Mouse (Mus musculus): ENCODE measurements around the gene Grap. TPM values are rescaled to one million over a fixed set of nuclear protein-coding genes. Genes with fewer than 3 reads are reported as not detected.

Gene Grap
- total and polyA plus RNA-seq, 2 experiments from 2014 or later: 5.6 to 6.9 TPM

GRCm38 (mm10) chr11:61679091-61679866 lies 26.2 kb downstream of the Grap start:
- H3K27ac ChIP-seq (ENCODE audit: low read depth, low read length): no peak overlapping the region
- H3K9me3 ChIP-seq (ENCODE audit: low read length): no peaks in the 10 kb centered on the region
- no peak for TF ChIP-seq CTCF (IDR thresholded peaks at IDR 0.05; ENCODE audit: low read depth)
- H3K4me1 ChIP-seq (ENCODE audit: insufficient read depth): no peaks in the 10 kb centered on the region
- peaks cover 14% of the 10 kb centered on the region; the same call in 1 of the 2 replicates for H3K27me3 ChIP-seq (ENCODE audit: insufficient read depth, low read length)
- ATAC-seq (no peak), DNase-seq (no peak)
- H3K36me3 ChIP-seq (ENCODE audit: insufficient read depth): no peaks in the 10 kb centered on the region
- no peak overlapping the region for H3K9ac ChIP-seq
- 77% methylated on average over 4 of the region's 4 CpGs for WGBS
- H3K4me3 ChIP-seq (ENCODE audit: low read depth, low read length): no peak overlapping the region
- H3K4me2 ChIP-seq (ENCODE audit: low read depth): no peak overlapping the region

- Histone ChIP-seq H3K4me2 (ENCODE audit: low read depth) (peak within 1 kb of the TSS; percentile 45), H3K27me3 (ENCODE audit: insufficient read depth, low read length) (peaks cover 25% of the 10 kb centered on the region), H3K9ac (no peak within 1 kb of the TSS), H3K4me3 (ENCODE audit: low read depth, low read length) (peak within 1 kb of the TSS; percentile 32), H3K9me3 (ENCODE audit: low read length) (no peaks in the 10 kb centered on the region), H3K27ac (ENCODE audit: low read depth, low read length) (no peak within 1 kb of the TSS), H3K4me1 (ENCODE audit: insufficient read depth) (no peaks in the 10 kb centered on the region), H3K36me3 (ENCODE audit: insufficient read depth) (no peaks in the 10 kb centered on the region)
- ATAC-seq: no peak
- WGBS: 2% methylated on average over 76 of the region's 76 CpGs
- TF ChIP-seq CTCF (IDR thresholded peaks at IDR 0.05; ENCODE audit: low read depth): no peak
- no peak for DNase-seq
Measured at GRCm38 (mm10) chr11:61683907-61684731, 31.1 kb downstream of the Grap start, which contains the start of gene Fam83g. Gene Fam83g, plus strand, starts transcription at chr11:61684091.

GRCm38 (mm10) chr11:61685119-61685725 lies 32.2 kb downstream of the Grap start:
- no peak overlapping the region for H3K4me2 ChIP-seq (ENCODE audit: low read depth)
- no peak overlapping the region for H3K27ac ChIP-seq (ENCODE audit: low read depth, low read length)
- H3K36me3 ChIP-seq (ENCODE audit: insufficient read depth): no peaks in the 10 kb centered on the region
- no peak for TF ChIP-seq CTCF (IDR thresholded peaks at IDR 0.05; ENCODE audit: low read depth)
- H3K4me3 ChIP-seq (ENCODE audit: low read depth, low read length): no peak overlapping the region
- no peaks in the 10 kb centered on the region for H3K4me1 ChIP-seq (ENCODE audit: insufficient read depth)
- 79% methylated on average over 8 of the region's 8 CpGs for WGBS
- H3K27me3 ChIP-seq (ENCODE audit: insufficient read depth, low read length): peaks cover 25% of the 10 kb centered on the region
- ATAC-seq (no peak), DNase-seq (no peak)
- no peak overlapping the region for H3K9ac ChIP-seq
- no peaks in the 10 kb centered on the region for H3K9me3 ChIP-seq (ENCODE audit: low read length)

- no peaks in the 10 kb centered on the region for H3K36me3 ChIP-seq (ENCODE audit: insufficient read depth)
- peaks cover 25% of the 10 kb centered on the region for H3K27me3 ChIP-seq (ENCODE audit: insufficient read depth, low read length)
- no peak for ATAC-seq
- no peaks in the 10 kb centered on the region for H3K9me3 ChIP-seq (ENCODE audit: low read length)
- WGBS: 80% methylated on average over 2 of the region's 2 CpGs
- H3K27ac ChIP-seq (ENCODE audit: low read depth, low read length): no peak overlapping the region
- H3K4me1 ChIP-seq (ENCODE audit: insufficient read depth): no peaks in the 10 kb centered on the region
- no peak for TF ChIP-seq CTCF (IDR thresholded peaks at IDR 0.05; ENCODE audit: low read depth)
- H3K9ac ChIP-seq: no peak overlapping the region
- DNase-seq: no peak
- no peak overlapping the region for H3K4me3 ChIP-seq (ENCODE audit: low read depth, low read length)
- no peak overlapping the region for H3K4me2 ChIP-seq (ENCODE audit: low read depth)
Measured at GRCm38 (mm10) chr11:61686141-61686540, 33.1 kb downstream of the Grap start.

GRCm38 (mm10) chr11:61686906-61687453 lies 33.9 kb downstream of the Grap start:
- no peaks in the 10 kb centered on the region for H3K9me3 ChIP-seq (ENCODE audit: low read length)
- TF ChIP-seq CTCF (IDR thresholded peaks at IDR 0.05; ENCODE audit: low read depth): no peak
- WGBS: 48% methylated on average over 10 of the region's 10 CpGs
- no peaks in the 10 kb centered on the region for H3K4me1 ChIP-seq (ENCODE audit: insufficient read depth)
- no peaks in the 10 kb centered on the region for H3K36me3 ChIP-seq (ENCODE audit: insufficient read depth)
- H3K4me2 ChIP-seq (ENCODE audit: low read depth): no peak overlapping the region
- no peak overlapping the region for H3K27ac ChIP-seq (ENCODE audit: low read depth, low read length)
- H3K4me3 ChIP-seq (ENCODE audit: low read depth, low read length): no peak overlapping the region
- ATAC-seq (no peak), DNase-seq (no peak)
- H3K9ac ChIP-seq: no peak overlapping the region
- H3K27me3 ChIP-seq (ENCODE audit: insufficient read depth, low read length): peaks cover 25% of the 10 kb centered on the region

GRCm38 (mm10) chr11:61687595-61687994 lies 34.5 kb downstream of the Grap start:
- no peaks in the 10 kb centered on the region for H3K9me3 ChIP-seq (ENCODE audit: low read length)
- TF ChIP-seq CTCF (IDR thresholded peaks at IDR 0.05; ENCODE audit: low read depth): no peak
- H3K36me3 ChIP-seq (ENCODE audit: insufficient read depth): no peaks in the 10 kb centered on the region
- H3K4me1 ChIP-seq (ENCODE audit: insufficient read depth): no peaks in the 10 kb centered on the region
- H3K27me3 ChIP-seq (ENCODE audit: insufficient read depth, low read length): peaks cover 25% of the 10 kb centered on the region
- no peak for ATAC-seq
- H3K4me2 ChIP-seq (ENCODE audit: low read depth): no peak overlapping the region
- WGBS: 67% methylated on average over 2 of the region's 2 CpGs
- H3K4me3 ChIP-seq (ENCODE audit: low read depth, low read length): no peak overlapping the region
- H3K27ac ChIP-seq (ENCODE audit: low read depth, low read length): no peak overlapping the region
- H3K9ac ChIP-seq: no peak overlapping the region
- DNase-seq: no peak
